10 mouse cellular contexts compared by ENCODE assay signal in genomic region chr11:6560655-6561360, GRCm38 (mm10). TPM values are rescaled to one million over a fixed set of nuclear protein-coding genes. Genes with fewer than 3 reads are reported as not detected.
DNase-seq lines count a peak whose midpoint lies in the region; TF ChIP-seq lines count a peak whose summit lies in the region.
"Had no signal": no experiment of that assay in that cellular context is flagged by ENCODE, and none has a peak within 500 bp of the region (broad histone marks: within the 10 kb centered on the region; RNA-seq: fewer than 3 reads in every experiment).

No protein-coding gene starts in this region.

- H3K9me3 ChIP-seq in MEL (replicated peaks; ENCODE audit: insufficient read depth, low read length), result no peaks in the 10 kb centered on the region
- H3K9me3 ChIP-seq: forebrain, embryonic 10.5 days; midbrain, embryonic 12.5 days had no signal

- DNase-seq in heart, adult 18-20 months, result peak; percentile 69 to 77
- no peak for DNase-seq in heart, postnatal 25 days (ENCODE audit: low spot score)
- peak; percentile 81 for DNase-seq in MEL (ENCODE audit: low read depth, low spot score)
- peak; percentile 44 to 57 for DNase-seq in kidney, postnatal 4 days
- DNase-seq in splenic B cell, adult 2 months (ENCODE audit: low read depth, low spot score), result peak; percentile 59
- no peak for DNase-seq in frontal cortex, adult 2 months (ENCODE audit: extremely low spot score in 1 of 2, low spot score in 1 of 2)
- no peak for DNase-seq in cerebellum, adult 18-20 months
- DNase-seq in right cerebral cortex, adult 2 months (ENCODE audit: low spot score in 2 of 2), result no peak

- TF ChIP-seq POLR2A in MEL (IDR thresholded peaks at IDR 0.05; ENCODE audit: control insufficient read depth in 1 of 2, insufficient read depth in 1 of 2, low read depth in 1 of 2, low read length in 2 of 2, poor library complexity in 1 of 2), result peak in 1 of 2 experiments; percentile 56; a peak in 2 of 4 replicates

- TF ChIP-seq RAD21 in MEL (IDR thresholded peaks at IDR 0.05; ENCODE audit: low read depth, low read length), result no peak

- TF ChIP-seq CTCF in MEL (IDR thresholded peaks at IDR 0.05 in 2 of 3, conservative IDR thresholded peaks at IDR 0.05 in 1 of 3; ENCODE audit: control insufficient read depth in 1 of 3, insufficient read depth in 1 of 3, low read depth in 2 of 3, low read length in 3 of 3, poor library complexity in 1 of 3, severe bottlenecking in 1 of 3), result no peak

- peaks cover 2 to 48% of the 10 kb centered on the region in 2 experiments for H3K36me3 ChIP-seq in MEL (ENCODE audit: control insufficient read depth in 1 of 2, insufficient read depth in 2 of 2, low read length in 2 of 2)
- peaks cover 5% of the 10 kb centered on the region for H3K36me3 ChIP-seq in splenic B cell, adult 2 months (ENCODE audit: control insufficient read depth, insufficient read depth, low read length, poor library complexity, severe bottlenecking)

- peak; percentile 71 to 80 for TF ChIP-seq EP300 in MEL (IDR thresholded peaks at IDR 0.05; ENCODE audit: low read depth in 1 of 2, low read length in 2 of 2)

- H3K79me2 ChIP-seq in MEL (ENCODE audit: control insufficient read depth, insufficient read depth, low read length, poor library complexity), result peaks cover 60% of the 10 kb centered on the region

- H3K27me3 ChIP-seq in MEL (ENCODE audit: control insufficient read depth in 1 of 2, insufficient read depth in 2 of 2, low read length in 2 of 2), result no peaks in the 10 kb centered on the region
- H3K27me3 ChIP-seq in splenic B cell, adult 2 months (ENCODE audit: control insufficient read depth, insufficient read depth, low read length, poor library complexity, severe bottlenecking), result no peaks in the 10 kb centered on the region
- H3K27me3 ChIP-seq: midbrain, embryonic 12.5 days had no signal

- H3K4me3 ChIP-seq in MEL (ENCODE audit: control insufficient read depth in 1 of 2, insufficient read depth in 1 of 2, low read depth in 2 of 2, low read length in 2 of 2), result peak overlapping the region; percentile 28 to 29; a peak in 3 of 4 replicates
- H3K4me3 ChIP-seq: forebrain, embryonic 10.5 days; midbrain, embryonic 12.5 days had no signal

- H3K9ac ChIP-seq in MEL (ENCODE audit: control insufficient read depth, low read depth, low read length, poor library complexity, severe bottlenecking), result peak overlapping the region; percentile 45
- H3K9ac ChIP-seq: midbrain, embryonic 12.5 days had no signal

- intact Hi-C loops in heart, postnatal 25 days (cut with DNase I), result no loop called here

- H3K27ac ChIP-seq in MEL (ENCODE audit: control insufficient read depth, low read depth, low read length), result peak overlapping the region; percentile 74
- H3K27ac ChIP-seq: forebrain, embryonic 10.5 days; midbrain, embryonic 12.5 days had no signal

- H3K4me1 ChIP-seq in MEL (ENCODE audit: control insufficient read depth in 1 of 2, insufficient read depth in 2 of 2, low read length in 2 of 2), result peaks cover 45 to 52% of the 10 kb centered on the region in 2 experiments
- H3K4me1 ChIP-seq: midbrain, embryonic 12.5 days had no signal

TF ChIP-seq in MEL, 35 proteins besides CTCF, POLR2A, EP300 and RAD21:
- TF ChIP-seq RCOR1 (IDR thresholded peaks at IDR 0.05; ENCODE audit: low read depth, low read length) (no peak), CHD1 (IDR thresholded peaks at IDR 0.05; ENCODE audit: low read depth, low read length) (no peak), TBP (IDR thresholded peaks at IDR 0.05; ENCODE audit: low read depth, low read length) (peak; percentile 68), CHD2 (IDR thresholded peaks at IDR 0.05; ENCODE audit: low read length) (no peak), ZMIZ1 (IDR thresholded peaks at IDR 0.05; ENCODE audit: low read depth, low read length) (no peak), ELF1 (IDR thresholded peaks at IDR 0.05; ENCODE audit: low read depth, low read length) (0 out of 2 replicates have a peak, but pooled peaks have one; percentile 43), BHLHE40 (IDR thresholded peaks at IDR 0.05; ENCODE audit: borderline replicate concordance, low read depth, low read length) (peak; percentile 45; the same call in 1 of the 2 replicates), ZC3H11A (IDR thresholded peaks at IDR 0.05; ENCODE audit: low read depth, low read length) (no peak), ETS1 (IDR thresholded peaks at IDR 0.05; ENCODE audit: low read depth, low read length) (peak; percentile 90), MXI1 (IDR thresholded peaks at IDR 0.05; ENCODE audit: low read depth, low read length) (peak; percentile 69), ZKSCAN1 (IDR thresholded peaks at IDR 0.05; ENCODE audit: low read depth, low read length) (no peak), USF2 (IDR thresholded peaks at IDR 0.05; ENCODE audit: borderline replicate concordance in 1 of 2, insufficient read depth in 1 of 2, low read depth in 1 of 2, low read length in 2 of 2) (no peak), GATA1 (IDR thresholded peaks at IDR 0.05; ENCODE audit: low read depth, low read length) (no peak), MYB (IDR thresholded peaks at IDR 0.05; ENCODE audit: low read depth, low read length) (0 out of 2 replicates have a peak, but pooled peaks have one; percentile 16), ZNF384 (IDR thresholded peaks at IDR 0.05; ENCODE audit: low read depth, low read length) (peak; percentile 43), SIN3A (IDR thresholded peaks at IDR 0.05; ENCODE audit: low read length) (peak; percentile 96), UBTF (IDR thresholded peaks at IDR 0.05; ENCODE audit: borderline replicate concordance, insufficient read depth, low read depth, low read length) (no peak), GABPA (IDR thresholded peaks at IDR 0.05; ENCODE audit: low read depth, low read length) (no peak), USF1 (IDR thresholded peaks at IDR 0.05; ENCODE audit: low read depth, low read length) (no peak), MAFK (IDR thresholded peaks at IDR 0.05; ENCODE audit: borderline replicate concordance, low read depth, low read length) (no peak; the same call in 1 of the 2 replicates), TCF12 (IDR thresholded peaks at IDR 0.05; ENCODE audit: low read depth, low read length) (peak; percentile 66), TAL1 (IDR thresholded peaks at IDR 0.05; ENCODE audit: low read length) (no peak), SMC3 (IDR thresholded peaks at IDR 0.05; ENCODE audit: low read depth, low read length) (peak; percentile 18; the same call in 1 of the 2 replicates), HCFC1 (IDR thresholded peaks at IDR 0.05; ENCODE audit: low read depth, low read length) (peak; percentile 65; the same call in 1 of the 2 replicates), NELFE (IDR thresholded peaks at IDR 0.05; ENCODE audit: low read depth, low read length) (peak; percentile 37; the same call in 1 of the 2 replicates)

RNA-seq across cellular contexts. Expression of gene Ccm2, which starts 14.1 kb away (rescaled TPM):
- 10 to 100 TPM; 24.7 to 26.0 TPM for total RNA-seq in heart, adult 18-20 months (2021)
- total RNA-seq in heart, postnatal 25 days (2021), result 10 to 100 TPM; 23.9 to 24.3 TPM
- 65.2 and 66.4 TPM in 2 replicates for total RNA-seq in MEL (2012; rRNA removed)
- 10 to 100 TPM in 1 of 2 experiments, not detected in 1; 49.2 TPM for polyA plus RNA-seq in MEL (2012; ENCODE audit: insufficient read depth in 1 of 2, insufficient read length in 2 of 2, low read depth in 1 of 2, low replicate concordance in 2 of 2, missing spikeins in 1 of 2)
- polyA plus RNA-seq in frontal cortex, adult 2 months (2012; rRNA removed), result 83.1 and 88.2 TPM in 2 replicates

RNA-seq across cellular contexts. Expression of gene Myo1g, which starts 40.0 kb away (rescaled TPM):
- total RNA-seq in heart, adult 18-20 months (2021), result 1 to 10 TPM; 1.6 to 2.9 TPM
- total RNA-seq in heart, postnatal 25 days (2021), result 1 to 10 TPM; 1.5 to 2.4 TPM
- 19.4 and 22.8 TPM in 2 replicates for total RNA-seq in MEL (2012; rRNA removed)
- polyA plus RNA-seq in MEL (2012; ENCODE audit: insufficient read depth in 1 of 2, insufficient read length in 2 of 2, low read depth in 1 of 2, low replicate concordance in 2 of 2, missing spikeins in 1 of 2), result 10 to 100 TPM in 1 of 2 experiments, not detected in 1; 33.3 TPM
- polyA plus RNA-seq in frontal cortex, adult 2 months (2012; rRNA removed), result 0.80 and 0.96 TPM in 2 replicates

RNA-seq across cellular contexts. Expression of gene Nacad, which starts 45.0 kb away (rescaled TPM):
- 1 to 10 TPM in 1 of 2 experiments, under 1 TPM in 1; 0.62 to 1.2 TPM for total RNA-seq in heart, adult 18-20 months (2021)
- total RNA-seq in heart, postnatal 25 days (2021), result 1 to 10 TPM in 1 of 2 experiments, under 1 TPM in 1; 0.49 to 1.1 TPM
- 0.10 and 0.12 TPM in 2 replicates for total RNA-seq in MEL (2012; rRNA removed)
- under 1 TPM in 1 of 2 experiments, not detected in 1; 0.32 TPM for polyA plus RNA-seq in MEL (2012; ENCODE audit: insufficient read depth in 1 of 2, insufficient read length in 2 of 2, low read depth in 1 of 2, low replicate concordance in 2 of 2, missing spikeins in 1 of 2)
- 52.2 and 64.5 TPM in 2 replicates for polyA plus RNA-seq in frontal cortex, adult 2 months (2012; rRNA removed)

Comparison
In these comparisons a context has a peak if more than half of its experiments do, and no peak if none do; other contexts are left out.
1. DNase-seq: peak in heart, adult 18-20 months (2 of 2), MEL (single experiment), kidney, postnatal 4 days (2 of 2) and splenic B cell, adult 2 months (single experiment); none in heart, postnatal 25 days (single experiment), frontal cortex, adult 2 months (0 of 2), cerebellum, adult 18-20 months (0 of 2) and right cerebral cortex, adult 2 months (0 of 2).